8 mouse cellular contexts compared by ENCODE assay signal in genomic region chr1:62701065-62701921, GRCm38 (mm10). TPM values are rescaled to one million over a fixed set of nuclear protein-coding genes. Genes with fewer than 3 reads are reported as not detected.
A peak's percentile ranks its signal among the peaks of the same experiment; 100 is the strongest.
DNase-seq lines count a peak whose midpoint lies in the region; ATAC-seq lines count a peak whose summit lies in the region.

No protein-coding gene starts in this region.

- H3K9me3 ChIP-seq in intestine, embryonic 16.5 days (ENCODE audit: control insufficient read depth, low read length) = no peaks in the 10 kb centered on the region
- no peaks in the 10 kb centered on the region for H3K9me3 ChIP-seq in limb, embryonic 10.5 days (replicated peaks)

- no peak overlapping the region for H3K9ac ChIP-seq in intestine, embryonic 16.5 days (ENCODE audit: low read depth, low read length)

- DNase-seq in ovary, adult 18-20 months (ENCODE audit: low spot score) = peak; percentile 76
- DNase-seq in ovary, postnatal 10 days (ENCODE audit: low spot score) = no peak
- DNase-seq in cerebellum, adult 11 months = peak; percentile 63
- peak; percentile 69 to 80 for DNase-seq in frontal cortex, postnatal 36 days (ENCODE audit: low spot score in 2 of 2)
- DNase-seq in limb, embryonic 10.5 days (ENCODE audit: low spot score) = peak; percentile 77
- peak; percentile 23 for DNase-seq in naive thymus-derived CD4-positive, alpha-beta T cell, adult 2 months (ENCODE audit: low read depth)
- peak; percentile 34 for DNase-seq in thymus, postnatal 25 days

- ATAC-seq in intestine, embryonic 16.5 days = peak; percentile 39

- H3K27ac ChIP-seq in intestine, embryonic 16.5 days (ENCODE audit: low read length) = no peak overlapping the region
- no peak overlapping the region for H3K27ac ChIP-seq in limb, embryonic 10.5 days

- H3K4me2 ChIP-seq in intestine, embryonic 16.5 days (ENCODE audit: low read depth, low read length) = no peak overlapping the region

- no peak overlapping the region for H3K4me3 ChIP-seq in intestine, embryonic 16.5 days (ENCODE audit: low read length)
- no peak overlapping the region for H3K4me3 ChIP-seq in limb, embryonic 10.5 days

- peaks cover 20% of the 10 kb centered on the region for H3K4me1 ChIP-seq in intestine, embryonic 16.5 days (ENCODE audit: control insufficient read depth, insufficient read depth, low read length)
- peaks cover 67% of the 10 kb centered on the region for H3K4me1 ChIP-seq in limb, embryonic 10.5 days

- H3K36me3 ChIP-seq in intestine, embryonic 16.5 days (ENCODE audit: control insufficient read depth, insufficient read depth, low read length) = no peaks in the 10 kb centered on the region
- H3K36me3 ChIP-seq in limb, embryonic 10.5 days = no peaks in the 10 kb centered on the region

- no peaks in the 10 kb centered on the region for H3K27me3 ChIP-seq in intestine, embryonic 16.5 days (replicated peaks; ENCODE audit: control insufficient read depth, insufficient read depth, low read length)
- peaks cover 53% of the 10 kb centered on the region for H3K27me3 ChIP-seq in limb, embryonic 10.5 days (ENCODE audit: low read depth, poor library complexity, severe bottlenecking)

- WGBS in intestine, embryonic 16.5 days = 28% methylated on average over 10 of the region's 10 CpGs
- 39% methylated on average over 10 of the region's 10 CpGs for WGBS in limb, embryonic 10.5 days

RNA-seq across cellular contexts. Expression of gene Nrp2, which starts 1.8 kb away (rescaled TPM):
- polyA plus RNA-seq in intestine, embryonic 16.5 days (2015; fragmentation: Nextera tagmentation; extraction: Ambion mirVana) = 23.0 and 23.7 TPM in 2 replicates
- 31.7 and 54.7 TPM in 2 replicates for polyA plus RNA-seq in limb, embryonic 10.5 days (2016; fragmentation: Nextera tagmentation; extraction: Ambion mirVana)
